Mouse (Mus musculus): ENCODE data around the gene Phf20. TPM values are rescaled to one million over a fixed set of nuclear protein-coding genes. Genes with fewer than 3 reads are reported as not detected.

Gene Phf20
- polyA plus RNA-seq, 1 experiment from 2014 or later = 85.8 TPM

- no peak for ATAC-seq (ENCODE audit: insufficient number of reproducible peaks, low FRiP score, low TSS enrichment, low read depth)
- Histone ChIP-seq H3K9ac (no peak overlapping the region), H3K9me3 (replicated peaks) (no peaks in the 10 kb centered on the region), H3K27me3 (no peaks in the 10 kb centered on the region), H3K4me3 (replicated peaks) (no peak overlapping the region), H3K27ac (replicated peaks) (no peak overlapping the region), H3K4me1 (peaks cover 11% of the 10 kb centered on the region; the same call in 1 of the 2 replicates), H3K36me3 (no peaks in the 10 kb centered on the region), H3K4me2 (replicated peaks) (no peak overlapping the region)
- 93% methylated on average over 6 of the region's 6 CpGs for WGBS
These were observed 118.5 kb downstream of the Phf20 start for GRCm38 (mm10) chr2:156314811-156315210.

- Histone ChIP-seq H3K4me2 (replicated peaks) (no peak overlapping the region), H3K4me3 (replicated peaks) (no peak overlapping the region), H3K9ac (no peak overlapping the region), H3K36me3 (no peaks in the 10 kb centered on the region), H3K9me3 (replicated peaks) (no peaks in the 10 kb centered on the region), H3K4me1 (no peaks in the 10 kb centered on the region), H3K27ac (replicated peaks) (no peak overlapping the region), H3K27me3 (no peaks in the 10 kb centered on the region)
- ATAC-seq (ENCODE audit: insufficient number of reproducible peaks, low FRiP score, low TSS enrichment, low read depth) = no peak
These were observed 122.2 kb downstream of the Phf20 start for GRCm38 (mm10) chr2:156318491-156318890.

DNA sequence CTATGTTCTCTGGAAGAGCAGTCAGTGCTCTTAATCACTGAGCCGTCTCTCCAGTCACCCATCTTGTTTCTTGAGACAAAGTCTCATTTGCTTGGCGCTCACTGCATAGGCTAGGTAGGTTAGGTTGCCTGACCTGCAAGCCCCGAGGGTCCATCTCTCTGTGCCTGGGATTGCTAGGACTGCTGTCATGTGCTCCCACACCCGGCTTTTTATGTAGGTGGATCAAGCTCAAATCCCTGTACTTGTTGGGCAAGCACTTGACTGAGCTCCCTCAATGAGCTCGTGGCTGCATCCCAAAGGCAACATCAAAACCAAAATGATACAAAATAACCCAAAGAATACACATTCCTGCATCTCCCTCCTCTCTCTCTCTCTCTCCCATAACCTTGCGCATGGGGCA, 125.3 kb downstream of the Phf20 start:
- no peaks in the 10 kb centered on the region for H3K36me3 ChIP-seq
- H3K9me3 ChIP-seq (replicated peaks) = no peaks in the 10 kb centered on the region
- 0 out of 2 replicates have a peak, but pooled peaks cover 7% of the 10 kb centered on the region for H3K4me1 ChIP-seq
- no peak overlapping the region for H3K27ac ChIP-seq (replicated peaks)
- H3K9ac ChIP-seq = no peak overlapping the region
- ATAC-seq (ENCODE audit: insufficient number of reproducible peaks, low FRiP score, low TSS enrichment, low read depth) = no peak
- H3K4me2 ChIP-seq (replicated peaks) = no peak overlapping the region
- 82% methylated on average over 6 of the region's 6 CpGs for WGBS
- no peaks in the 10 kb centered on the region for H3K27me3 ChIP-seq
- no peak overlapping the region for H3K4me3 ChIP-seq (replicated peaks)

DNA sequence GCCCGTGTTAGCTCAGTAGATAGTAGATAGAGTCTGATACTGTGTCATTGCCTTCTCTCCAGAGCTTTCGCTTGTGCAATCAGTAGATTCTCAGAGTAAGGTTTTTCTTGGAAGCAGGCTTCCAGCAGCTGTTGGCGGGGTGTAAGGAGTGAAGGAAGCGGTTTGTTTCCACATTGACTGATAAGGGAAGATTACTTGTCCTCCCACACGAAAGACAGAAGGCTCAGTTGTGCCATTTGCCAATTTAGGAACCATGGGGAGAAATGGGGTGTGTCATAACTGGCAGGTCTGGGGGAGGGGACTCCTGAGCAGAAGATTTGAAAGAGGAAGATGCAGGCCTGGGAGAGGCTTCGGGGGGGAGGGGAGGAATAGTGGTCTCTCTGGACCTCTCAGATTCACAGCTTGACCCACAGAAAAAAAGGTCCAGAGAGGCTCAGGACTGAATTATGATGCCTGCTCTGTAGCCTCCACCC, 127.9 kb downstream of the Phf20 start:
- Histone ChIP-seq H3K9me3 (replicated peaks) (no peaks in the 10 kb centered on the region), H3K4me1 (0 out of 2 replicates have a peak, but pooled peaks cover 7% of the 10 kb centered on the region), H3K4me3 (replicated peaks) (no peak overlapping the region), H3K27ac (replicated peaks) (0 out of 2 replicates have a peak overlapping the region, but pooled peaks have one; percentile 34), H3K36me3 (no peaks in the 10 kb centered on the region; the same call in 1 of the 2 replicates), H3K9ac (no peak overlapping the region), H3K27me3 (no peaks in the 10 kb centered on the region), H3K4me2 (replicated peaks) (no peak overlapping the region)
- no peak for ATAC-seq (ENCODE audit: insufficient number of reproducible peaks, low FRiP score, low TSS enrichment, low read depth)
- 54% methylated on average over 6 of the region's 6 CpGs for WGBS

- 20% methylated on average over 5 of the region's 5 CpGs for WGBS
- Histone ChIP-seq H3K36me3 (no peaks in the 10 kb centered on the region; the same call in 1 of the 2 replicates), H3K4me2 (replicated peaks) (no peak overlapping the region), H3K9ac (no peak overlapping the region), H3K27ac (replicated peaks) (peak overlapping the region; percentile 34; the same call in 1 of the 2 replicates), H3K27me3 (no peaks in the 10 kb centered on the region), H3K4me3 (replicated peaks) (no peak overlapping the region), H3K4me1 (0 out of 2 replicates have a peak, but pooled peaks cover 7% of the 10 kb centered on the region), H3K9me3 (replicated peaks) (no peaks in the 10 kb centered on the region)
- no peak for ATAC-seq (ENCODE audit: insufficient number of reproducible peaks, low FRiP score, low TSS enrichment, low read depth)
These were observed 128.4 kb downstream of the Phf20 start for GRCm38 (mm10) chr2:156324681-156325080.

GRCm38 (mm10) chr2:156330681-156331080, 134.4 kb downstream of the Phf20 start:
- Histone ChIP-seq H3K4me3 (replicated peaks) (no peak overlapping the region), H3K9ac (no peak overlapping the region), H3K9me3 (replicated peaks) (no peaks in the 10 kb centered on the region), H3K27me3 (no peaks in the 10 kb centered on the region), H3K4me1 (no peaks in the 10 kb centered on the region), H3K4me2 (replicated peaks) (no peak overlapping the region), H3K36me3 (no peaks in the 10 kb centered on the region; the same call in 1 of the 2 replicates), H3K27ac (replicated peaks) (no peak overlapping the region)
- 34% methylated on average over 1 of the region's 1 CpGs for WGBS
- no peak for ATAC-seq (ENCODE audit: insufficient number of reproducible peaks, low FRiP score, low TSS enrichment, low read depth)

- no peaks in the 10 kb centered on the region for H3K9me3 ChIP-seq (replicated peaks)
- ATAC-seq (ENCODE audit: insufficient number of reproducible peaks, low FRiP score, low TSS enrichment, low read depth) = no peak
- no peak overlapping the region for H3K4me2 ChIP-seq (replicated peaks)
- H3K27ac ChIP-seq (replicated peaks) = no peak overlapping the region
- H3K36me3 ChIP-seq = no peaks in the 10 kb centered on the region; the same call in 1 of the 2 replicates
- H3K9ac ChIP-seq = no peak overlapping the region
- WGBS = 77% methylated on average over 7 of the region's 7 CpGs
- H3K4me3 ChIP-seq (replicated peaks) = no peak overlapping the region
- no peaks in the 10 kb centered on the region for H3K4me1 ChIP-seq
- H3K27me3 ChIP-seq = no peaks in the 10 kb centered on the region
These were observed 135.2 kb downstream of the Phf20 start for GRCm38 (mm10) chr2:156331446-156331965.

DNA sequence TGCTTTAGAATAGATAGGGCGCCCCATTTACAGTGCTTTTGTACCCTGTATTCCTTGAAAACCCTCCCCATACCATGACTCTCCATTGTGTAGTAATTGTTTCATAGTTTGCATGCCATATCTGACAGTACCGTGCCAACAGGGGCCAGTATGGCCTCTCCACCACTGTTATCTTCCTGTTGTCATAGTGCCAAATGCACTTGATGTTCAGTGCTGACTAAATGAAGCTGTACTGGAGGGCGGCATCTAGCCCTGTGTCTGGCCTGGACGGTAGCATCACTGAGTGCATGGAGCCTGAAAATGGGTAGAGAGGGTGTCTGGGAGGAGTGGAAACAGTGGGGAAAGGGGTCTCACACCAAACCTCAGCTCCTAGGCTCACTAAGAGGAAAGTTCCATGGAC, 143.8 kb downstream of the Phf20 start:
- Histone ChIP-seq H3K4me3 (replicated peaks) (no peak overlapping the region), H3K9ac (no peak overlapping the region), H3K27ac (replicated peaks) (no peak overlapping the region), H3K4me1 (no peaks in the 10 kb centered on the region), H3K4me2 (replicated peaks) (no peak overlapping the region), H3K9me3 (replicated peaks) (no peaks in the 10 kb centered on the region), H3K36me3 (no peaks in the 10 kb centered on the region), H3K27me3 (no peaks in the 10 kb centered on the region)
- no peak for ATAC-seq (ENCODE audit: insufficient number of reproducible peaks, low FRiP score, low TSS enrichment, low read depth)
- 93% methylated on average over 4 of the region's 4 CpGs for WGBS

- Histone ChIP-seq H3K9me3 (replicated peaks) (no peaks in the 10 kb centered on the region), H3K27ac (replicated peaks) (no peak overlapping the region), H3K36me3 (no peaks in the 10 kb centered on the region), H3K4me2 (replicated peaks) (no peak overlapping the region), H3K27me3 (no peaks in the 10 kb centered on the region), H3K4me1 (no peaks in the 10 kb centered on the region), H3K4me3 (replicated peaks) (no peak overlapping the region), H3K9ac (no peak overlapping the region)
- no peak for ATAC-seq (ENCODE audit: insufficient number of reproducible peaks, low FRiP score, low TSS enrichment, low read depth)
- WGBS = 56% methylated on average over 12 of the region's 12 CpGs
These were observed 148.7 kb downstream of the Phf20 start for GRCm38 (mm10) chr2:156344775-156345532.

DNA sequence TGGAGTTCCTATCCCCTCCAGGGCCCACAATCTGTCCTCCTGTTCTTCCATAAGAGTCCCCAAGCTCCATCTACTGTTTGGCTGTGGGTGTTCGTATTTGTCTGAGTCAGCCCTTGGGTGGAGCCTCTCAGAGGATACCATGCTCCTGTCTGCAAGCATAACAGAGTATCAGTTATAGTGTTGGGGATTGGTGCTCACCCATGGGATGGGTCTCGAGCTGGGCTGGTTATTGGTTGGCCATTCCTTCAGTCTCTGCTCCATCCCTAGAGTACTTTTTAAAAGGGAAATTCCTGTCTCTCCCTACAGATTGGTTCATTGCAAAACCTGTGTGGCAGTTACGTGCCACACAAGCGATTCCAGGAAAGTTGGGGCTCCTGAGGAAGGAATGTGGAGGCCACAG, 152.5 kb downstream of the Phf20 start:
- no peak overlapping the region for H3K4me2 ChIP-seq (replicated peaks)
- ATAC-seq (ENCODE audit: insufficient number of reproducible peaks, low FRiP score, low TSS enrichment, low read depth) = no peak
- H3K27ac ChIP-seq (replicated peaks) = no peak overlapping the region
- no peaks in the 10 kb centered on the region for H3K27me3 ChIP-seq
- H3K4me3 ChIP-seq (replicated peaks) = no peak overlapping the region
- H3K9me3 ChIP-seq (replicated peaks) = no peaks in the 10 kb centered on the region
- WGBS = 79% methylated on average over 4 of the region's 4 CpGs
- no peak overlapping the region for H3K9ac ChIP-seq
- H3K36me3 ChIP-seq = no peaks in the 10 kb centered on the region
- no peaks in the 10 kb centered on the region for H3K4me1 ChIP-seq

DNA sequence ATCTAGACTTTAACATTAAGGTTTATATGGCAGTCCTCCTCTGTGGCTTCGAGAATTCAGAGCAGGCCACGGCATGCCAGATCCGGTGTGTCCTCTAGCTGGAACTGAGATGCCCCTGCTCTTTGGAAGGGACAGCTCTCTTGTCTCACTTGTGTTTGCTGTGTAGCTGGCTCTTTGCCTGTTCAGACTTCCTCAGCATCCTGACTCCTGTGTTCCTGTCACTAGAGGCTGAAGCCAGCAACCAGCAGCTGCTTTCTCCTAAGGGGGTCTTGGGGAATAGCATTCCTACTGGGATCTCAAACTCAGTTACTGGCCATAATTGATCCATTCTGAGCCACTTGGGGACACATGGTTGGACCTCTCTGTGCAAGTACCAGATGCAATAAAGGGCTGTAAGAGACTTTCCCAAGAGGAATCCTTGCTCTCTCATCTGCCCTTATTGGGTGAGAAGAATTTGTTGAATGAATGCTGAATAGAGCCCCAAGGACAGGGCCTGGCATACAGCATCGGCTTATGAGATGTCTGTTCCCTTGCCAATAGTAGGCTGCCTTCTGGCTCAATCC, 153.1 kb downstream of the Phf20 start:
- Histone ChIP-seq H3K4me1 (no peaks in the 10 kb centered on the region), H3K4me3 (replicated peaks) (no peak overlapping the region), H3K27me3 (no peaks in the 10 kb centered on the region), H3K36me3 (no peaks in the 10 kb centered on the region), H3K9me3 (replicated peaks) (no peaks in the 10 kb centered on the region), H3K27ac (replicated peaks) (no peak overlapping the region), H3K9ac (no peak overlapping the region), H3K4me2 (replicated peaks) (no peak overlapping the region)
- no peak for ATAC-seq (ENCODE audit: insufficient number of reproducible peaks, low FRiP score, low TSS enrichment, low read depth)
- 72% methylated on average over 4 of the region's 4 CpGs for WGBS

Data from embryonic facial prominence, embryonic 15.5 days (tissue).